Mouse (Mus musculus): ENCODE results near the gene Catsperg1.

DNA sequence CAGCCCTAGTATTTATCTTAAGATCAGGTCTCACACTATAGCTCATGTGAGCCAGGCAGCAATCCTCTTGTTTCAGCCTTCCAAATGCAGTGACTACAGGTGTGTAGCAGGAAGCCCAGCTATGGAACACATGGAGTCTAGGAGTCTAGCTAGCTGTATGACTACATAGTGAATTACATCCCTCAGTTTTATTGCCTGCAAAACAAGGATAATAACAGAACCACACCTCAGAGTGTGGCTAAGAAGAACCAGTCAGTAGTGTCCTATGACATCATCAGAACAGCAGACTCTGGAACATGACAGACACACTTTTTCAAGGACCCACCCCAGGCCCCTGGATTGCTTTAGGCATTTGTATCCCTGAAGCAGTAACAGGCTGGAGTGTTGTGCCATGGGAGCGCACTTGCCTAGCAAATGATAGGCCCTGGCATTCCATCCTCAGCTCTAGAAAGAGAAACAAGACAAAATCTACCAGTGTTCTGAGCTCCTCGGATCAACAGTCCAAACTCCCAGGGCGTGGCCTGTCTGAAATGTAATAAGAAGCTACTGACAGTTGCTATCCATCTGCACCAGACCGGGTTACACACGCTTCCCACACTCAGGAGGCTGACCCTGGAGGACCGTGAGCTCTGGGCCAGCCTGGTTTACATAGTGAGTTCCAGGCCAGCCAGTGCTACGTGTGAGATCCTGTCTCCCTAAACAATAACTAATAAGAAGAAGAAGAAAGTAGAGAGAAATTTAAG is 67.0 kb downstream of the Catsperg1 start:
- TF ChIP-seq MAFK (IDR thresholded peaks at IDR 0.05; ENCODE audit: insufficient replicate concordance, low read length) (no peak), NRF1 (IDR thresholded peaks at IDR 0.05; ENCODE audit: low read depth, low read length) (no peak), POLR2A (IDR thresholded peaks at IDR 0.05; ENCODE audit: low read depth, low read length) (no peak), ETS1 (conservative IDR thresholded peaks at IDR 0.05; ENCODE audit: low read depth, low read length) (no peak), EP300 (IDR thresholded peaks at IDR 0.05; ENCODE audit: low read length) (no peak), MAX (IDR thresholded peaks at IDR 0.05; ENCODE audit: low read length) (no peak)

Data from CH12.LX (cell line).